Mouse (Mus musculus) testis, adult 2 months (tissue): Measurements from ENCODE around the gene Speg.

Source experiments
- CTCF ChIP-seq: fragments of 200-500 bp; IDR thresholded peaks from 2 replicates; pipeline ENCODE4 v1.5.1; 2012; ENCODE audit warnings: low read depth, mild to moderate bottlenecking, inconsistent platforms, low read length, moderate library complexity; ENCODE audit not compliant: control insufficient read depth, insufficient read depth, insufficient replicate concordance
- POLR2A ChIP-seq: fragments of 200-500 bp; IDR thresholded peaks from 2 replicates; pipeline ENCODE4 v1.6.1; 2012; ENCODE audit warnings: low read depth, mild to moderate bottlenecking, inconsistent platforms, low read length, moderate library complexity; ENCODE audit not compliant: control insufficient read depth

DNA sequence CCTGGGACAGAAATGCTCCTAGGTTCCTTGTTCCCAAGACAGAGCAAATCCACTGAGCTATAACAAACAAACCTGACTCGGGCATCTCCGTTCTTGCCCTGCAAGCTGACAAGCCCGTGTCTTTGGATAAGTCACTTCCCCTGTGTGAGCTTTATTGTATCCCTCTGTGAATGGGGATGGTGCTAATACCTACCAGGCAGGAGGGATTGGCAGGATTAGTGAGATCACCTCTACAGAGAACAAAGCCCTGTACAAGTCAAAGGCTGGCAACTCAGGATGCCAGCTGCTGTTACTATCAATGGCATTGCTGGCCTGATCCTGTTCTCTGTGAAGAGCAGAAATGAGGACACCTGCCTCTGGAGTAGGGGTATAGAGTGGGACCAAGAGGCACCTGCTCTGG lies 30.4 kb downstream of the Speg start:
- TF ChIP-seq POLR2A (no peak), CTCF (no peak)
